Mouse (Mus musculus) forebrain, embryonic 10.5 days (tissue): Measurements from ENCODE around the gene Padi3. TPM values are rescaled to one million over a fixed set of nuclear protein-coding genes. Genes with fewer than 3 reads are reported as not detected.
A peak's percentile ranks its signal among the peaks of the same experiment; 100 is the strongest.

ENCODE experiments used
- DNase-seq: peaks from one replicate; pipeline ENCODE4 v3.0.0-alpha.2; 2017; ENCODE audit warnings: low spot score; ENCODE audit errors: extremely low spot score
- H3K27ac ChIP-seq: fragments of 300-500 bp; sonication (generic); 2 replicates; pipeline ENCODE4 v1.5.1; 2016; ENCODE audit warnings: mild to moderate bottlenecking
- H3K27me3 ChIP-seq: fragments of 300-500 bp; sonication (generic); 2 replicates; pipeline ENCODE4 v1.6.1; 2016; ENCODE audit warnings: mild to moderate bottlenecking; ENCODE audit not compliant: poor library complexity, severe bottlenecking
- H3K36me3 ChIP-seq: fragments of 300-500 bp; sonication (generic); replicated peaks from 2 replicates; pipeline ENCODE4 v1.6.1; 2016; ENCODE audit warnings: mild to moderate bottlenecking, moderate library complexity
- H3K4me1 ChIP-seq: fragments of 300-500 bp; sonication (generic); 2 replicates; pipeline ENCODE4 v1.6.1; 2016
- H3K4me3 ChIP-seq: fragments of 300-500 bp; sonication (generic); 2 replicates; pipeline ENCODE4 v1.5.1; 2016; ENCODE audit warnings: mild to moderate bottlenecking, moderate library complexity
- H3K9me3 ChIP-seq: fragments of 300-500 bp; sonication (generic); 2 replicates; pipeline ENCODE4 v1.6.1; 2016; ENCODE audit warnings: mild to moderate bottlenecking, moderate library complexity
- WGBS: fragments of 180-500 bp; shearing (Covaris S2); methylation state at CpG from one replicate; pipeline ENCODE4 v1.1.7; 2016; 5-methylcytosine and 5-hydroxymethylcytosine counted together
- polyA plus RNA-seq: library from polyadenylated mRNA; unstranded; fragments of >200 nt; fragmentation: Nextera tagmentation; extraction: Ambion mirVana; gene quantifications from 2 replicates; pipeline ENCODE4 v1.2.1, GENCODE M21; 2016

Padi3 gene
- polyA plus RNA-seq, 1 experiment from 2014 or later, result 0.16 TPM

GRCm38 (mm10) chr4:140836208-140836866, 25.9 kb upstream of the Padi3 start:
- H3K36me3 ChIP-seq, result no peaks in the 10 kb centered on the region
- no peak overlapping the region for H3K4me3 ChIP-seq
- DNase-seq, result no peak
- 0 out of 2 replicates have a peak overlapping the region, but pooled peaks have one; percentile 22 for H3K27ac ChIP-seq
- H3K27me3 ChIP-seq, result peaks cover 61% of the 10 kb centered on the region
- 63% methylated on average over 11 of the region's 11 CpGs for WGBS
- no peaks in the 10 kb centered on the region for H3K9me3 ChIP-seq
- H3K4me1 ChIP-seq, result peaks cover 47% of the 10 kb centered on the region

- no peaks in the 10 kb centered on the region for H3K9me3 ChIP-seq
- no peaks in the 10 kb centered on the region for H3K36me3 ChIP-seq
- peaks cover 47% of the 10 kb centered on the region for H3K4me1 ChIP-seq
- peak overlapping the region; percentile 22; the same call in 1 of the 2 replicates for H3K27ac ChIP-seq
- H3K4me3 ChIP-seq, result peak overlapping the region; percentile 34
- 0% methylated on average over 10 of the region's 10 CpGs for WGBS
- peaks cover 61% of the 10 kb centered on the region for H3K27me3 ChIP-seq
- peak; percentile 78 for DNase-seq
Measured at GRCm38 (mm10) chr4:140835682-140836081, 25.2 kb upstream of the Padi3 start.

GRCm38 (mm10) chr4:140834327-140834934, 24.0 kb upstream of the Padi3 start:
- 68% methylated on average over 6 of the region's 6 CpGs for WGBS
- Histone ChIP-seq H3K27ac (no peak overlapping the region), H3K9me3 (no peaks in the 10 kb centered on the region), H3K4me1 (peaks cover 47% of the 10 kb centered on the region), H3K4me3 (no peak overlapping the region), H3K36me3 (no peaks in the 10 kb centered on the region), H3K27me3 (peaks cover 61% of the 10 kb centered on the region)
- no peak for DNase-seq

GRCm38 (mm10) chr4:140832821-140833220, 22.4 kb upstream of the Padi3 start:
- Histone ChIP-seq H3K27ac (no peak overlapping the region), H3K4me3 (no peak overlapping the region), H3K9me3 (no peaks in the 10 kb centered on the region), H3K4me1 (peaks cover 42% of the 10 kb centered on the region), H3K27me3 (peaks cover 49% of the 10 kb centered on the region), H3K36me3 (no peaks in the 10 kb centered on the region)
- DNase-seq, result no peak
- 57% methylated on average over 8 of the region's 8 CpGs for WGBS

- 95% methylated on average over 4 of the region's 4 CpGs for WGBS
- Histone ChIP-seq H3K4me1 (peaks cover 39% of the 10 kb centered on the region), H3K27me3 (peaks cover 45% of the 10 kb centered on the region), H3K36me3 (no peaks in the 10 kb centered on the region), H3K27ac (no peak overlapping the region), H3K4me3 (no peak overlapping the region), H3K9me3 (no peaks in the 10 kb centered on the region)
- no peak for DNase-seq
Measured at GRCm38 (mm10) chr4:140831808-140832207, 21.4 kb upstream of the Padi3 start.

- Histone ChIP-seq H3K36me3 (no peaks in the 10 kb centered on the region), H3K4me3 (no peak overlapping the region), H3K9me3 (peaks cover 11% of the 10 kb centered on the region; the same call in 1 of the 2 replicates), H3K4me1 (0 out of 2 replicates have a peak, but pooled peaks cover 4% of the 10 kb centered on the region), H3K27me3 (0 out of 2 replicates have a peak, but pooled peaks cover 12% of the 10 kb centered on the region), H3K27ac (no peak overlapping the region)
- WGBS, result 60% methylated on average over 3 of the region's 3 CpGs
- DNase-seq, result no peak
Measured at GRCm38 (mm10) chr4:140827237-140827636, 16.8 kb upstream of the Padi3 start.

GRCm38 (mm10) chr4:140825942-140826341, 15.5 kb upstream of the Padi3 start:
- WGBS, result 63% methylated on average over 11 of the region's 11 CpGs
- Histone ChIP-seq H3K27ac (no peak overlapping the region), H3K36me3 (no peaks in the 10 kb centered on the region), H3K9me3 (peaks cover 11% of the 10 kb centered on the region; the same call in 1 of the 2 replicates), H3K27me3 (0 out of 2 replicates have a peak, but pooled peaks cover 11% of the 10 kb centered on the region), H3K4me1 (0 out of 2 replicates have a peak, but pooled peaks cover 4% of the 10 kb centered on the region), H3K4me3 (no peak overlapping the region)
- no peak for DNase-seq

- Histone ChIP-seq H3K27me3 (0 out of 2 replicates have a peak, but pooled peaks cover 11% of the 10 kb centered on the region), H3K36me3 (no peaks in the 10 kb centered on the region), H3K9me3 (peaks cover 11% of the 10 kb centered on the region; the same call in 1 of the 2 replicates), H3K4me1 (peaks cover 4% of the 10 kb centered on the region; the same call in 1 of the 2 replicates), H3K27ac (no peak overlapping the region), H3K4me3 (no peak overlapping the region)
- 65% methylated on average over 5 of the region's 5 CpGs for WGBS
- peak; percentile 39 for DNase-seq
Measured at GRCm38 (mm10) chr4:140821988-140822387, 11.5 kb upstream of the Padi3 start.

GRCm38 (mm10) chr4:140817413-140817812, 7.0 kb upstream of the Padi3 start:
- no peaks in the 10 kb centered on the region for H3K36me3 ChIP-seq
- peaks cover 34% of the 10 kb centered on the region for H3K4me1 ChIP-seq
- no peak overlapping the region for H3K4me3 ChIP-seq
- H3K27ac ChIP-seq, result no peak overlapping the region
- peaks cover 40% of the 10 kb centered on the region for H3K27me3 ChIP-seq
- WGBS, result 90% methylated on average over 8 of the region's 8 CpGs
- H3K9me3 ChIP-seq, result no peaks in the 10 kb centered on the region; the same call in 1 of the 2 replicates
- no peak for DNase-seq

- H3K27me3 ChIP-seq, result peaks cover 48% of the 10 kb centered on the region
- H3K36me3 ChIP-seq, result no peaks in the 10 kb centered on the region
- WGBS, result 82% methylated on average over 10 of the region's 10 CpGs
- peaks cover 41% of the 10 kb centered on the region for H3K4me1 ChIP-seq
- DNase-seq, result no peak
- H3K9me3 ChIP-seq, result no peaks in the 10 kb centered on the region; the same call in 1 of the 2 replicates
- no peak overlapping the region for H3K4me3 ChIP-seq
- no peak overlapping the region for H3K27ac ChIP-seq
Measured at GRCm38 (mm10) chr4:140815996-140816917, 5.8 kb upstream of the Padi3 start.

- no peak for DNase-seq
- Histone ChIP-seq H3K4me1 (peaks cover 47% of the 10 kb centered on the region), H3K27ac (no peak overlapping the region), H3K9me3 (no peaks in the 10 kb centered on the region; the same call in 1 of the 2 replicates), H3K36me3 (no peaks in the 10 kb centered on the region), H3K4me3 (no peak overlapping the region), H3K27me3 (peaks cover 48% of the 10 kb centered on the region)
- WGBS, result 79% methylated on average over 5 of the region's 5 CpGs
Measured at GRCm38 (mm10) chr4:140815496-140815895, 5.0 kb upstream of the Padi3 start.
